Mouse (Mus musculus) induced T-regulatory cell, adult 2 months (primary cell): ENCODE measurements around the gene Wdfy3.
"Not testable (repeated sequence)": the region's sequence is repeated elsewhere in the genome, so short reads cannot be mapped to it uniquely, and the experiment has no call there.

Experiments used
- DNase-seq: peaks from one replicate; pipeline ENCODE4 v3.0.0-alpha.2; 2012; ENCODE audit warnings: low read depth

The Wdfy3 gene

DNA sequence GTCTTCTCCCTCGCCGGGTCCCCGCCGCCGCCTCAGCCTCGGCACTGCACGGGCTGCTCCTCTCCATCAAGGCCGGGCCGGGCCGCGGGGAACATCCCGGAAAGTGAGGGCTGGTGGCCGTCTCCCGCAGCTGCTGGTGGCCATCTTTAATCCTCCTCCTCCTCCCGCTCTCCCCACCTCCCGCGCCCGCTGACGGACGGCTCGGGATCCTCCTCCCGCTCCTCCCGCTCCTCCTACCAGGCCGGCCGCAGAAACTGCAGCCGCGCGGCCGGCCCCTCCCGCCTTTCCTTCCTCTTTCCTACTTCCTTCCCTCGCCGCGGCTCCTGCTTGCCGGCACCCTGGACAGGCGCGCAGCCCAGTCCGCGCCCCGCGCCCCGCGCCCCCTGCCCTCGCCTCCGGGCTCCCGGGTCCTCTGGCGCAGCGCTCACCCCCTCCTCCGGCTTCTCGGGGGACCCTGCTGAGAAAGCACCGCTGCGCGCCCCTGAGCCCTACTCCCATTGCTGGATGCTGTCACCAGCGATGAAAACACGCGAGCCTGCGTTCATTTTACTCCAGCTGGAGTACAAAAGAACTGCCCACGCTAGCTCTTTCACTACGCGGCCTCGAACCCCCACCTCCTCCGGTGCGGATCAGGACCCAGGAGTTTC is at the start of gene Wdfy3:
Wdfy3 (minus strand) TSS at position 155 of the 647 bp plus-strand sequence.
- no peak for DNase-seq

DNA sequence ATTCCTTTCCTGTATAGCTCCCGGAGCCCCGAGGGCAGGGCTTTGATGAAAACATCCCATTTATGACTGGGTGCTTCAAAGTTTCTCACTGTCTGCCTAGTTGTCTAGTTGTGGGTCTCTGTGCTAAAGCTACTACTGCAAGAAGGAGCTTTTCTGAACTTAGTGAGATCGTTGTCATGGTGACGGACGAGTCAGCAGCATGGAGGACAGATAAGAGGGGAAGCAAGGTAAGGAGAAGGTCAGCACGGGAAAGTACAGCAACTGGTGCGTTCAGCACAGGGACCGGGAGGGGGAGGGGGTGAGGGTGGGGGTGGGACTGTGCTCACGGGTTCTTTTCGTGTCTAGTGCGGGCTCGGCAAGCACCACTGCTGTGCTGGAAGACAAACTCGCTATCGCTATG is 43.3 kb upstream of the Wdfy3 start:
- DNase-seq, result no peak

DNA sequence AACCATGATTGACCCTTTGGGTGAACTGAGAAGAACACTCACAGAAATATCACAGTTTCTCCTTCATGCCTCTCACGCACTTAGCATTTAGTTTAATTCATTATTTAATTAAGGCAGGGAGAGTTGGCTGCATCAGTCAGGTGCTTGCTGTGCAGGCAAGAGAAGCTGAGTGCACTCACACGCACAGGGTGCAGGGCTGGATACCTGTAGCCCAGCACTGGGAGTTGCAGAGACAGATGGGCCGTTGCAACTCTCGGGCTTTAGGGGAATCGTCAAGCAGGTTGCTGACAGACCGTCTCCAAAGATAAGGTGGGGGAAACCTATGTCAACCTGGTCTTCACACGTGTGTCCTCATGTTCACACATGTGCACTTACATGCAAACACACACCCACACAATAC is 42.3 kb upstream of the Wdfy3 start:
- no peak for DNase-seq

DNA sequence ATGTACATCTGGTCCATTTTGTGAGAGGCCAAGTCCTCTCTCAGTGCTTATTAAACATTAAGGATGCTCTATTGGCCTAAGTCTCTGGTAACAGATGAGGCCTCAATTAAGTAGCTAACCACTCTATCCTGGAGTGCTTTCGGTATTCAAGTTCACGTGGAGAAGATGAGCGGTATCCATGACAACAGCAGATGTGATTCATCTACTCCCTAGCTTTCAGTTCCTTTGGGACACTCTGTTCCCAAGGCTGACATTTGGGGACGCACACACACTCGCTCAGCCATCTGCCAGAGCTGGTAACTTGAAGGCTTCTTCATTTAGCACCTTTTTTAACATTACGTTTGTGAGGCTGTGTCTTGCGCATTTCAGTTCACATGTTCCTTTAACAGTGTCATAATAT is 40.3 kb upstream of the Wdfy3 start:
- DNase-seq, result no peak

- DNase-seq, result no peak
These were observed 36.2 kb upstream of the Wdfy3 start for GRCm38 (mm10) chr5:102105919-102106318.

- DNase-seq, result not testable (repeated sequence)
These were observed 32.1 kb upstream of the Wdfy3 start for GRCm38 (mm10) chr5:102101815-102102214.

GRCm38 (mm10) chr5:102100246-102101241 is 30.8 kb upstream of the Wdfy3 start:
- DNase-seq, result no peak

DNA sequence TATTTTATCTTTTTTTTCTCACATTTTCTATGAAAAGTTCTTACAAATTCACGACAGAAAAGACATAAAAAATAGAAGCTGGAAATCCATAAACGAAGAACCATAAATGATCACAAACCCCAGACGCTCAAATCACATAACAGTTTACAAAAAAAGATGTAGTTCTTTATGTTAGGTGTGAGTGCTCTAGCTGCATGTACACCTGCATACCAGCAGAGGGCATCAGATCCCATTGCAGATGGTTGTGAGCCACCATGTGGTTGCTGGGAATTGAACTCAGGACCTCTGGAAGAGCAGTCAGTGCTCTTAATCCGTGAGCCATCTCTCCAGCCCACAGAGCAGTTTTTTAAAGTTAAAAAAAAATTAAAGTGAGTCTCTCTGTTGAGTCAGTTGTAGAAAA is 25.9 kb upstream of the Wdfy3 start:
- no peak for DNase-seq

GRCm38 (mm10) chr5:102090686-102091085 is 21.0 kb upstream of the Wdfy3 start:
- no peak for DNase-seq

DNA sequence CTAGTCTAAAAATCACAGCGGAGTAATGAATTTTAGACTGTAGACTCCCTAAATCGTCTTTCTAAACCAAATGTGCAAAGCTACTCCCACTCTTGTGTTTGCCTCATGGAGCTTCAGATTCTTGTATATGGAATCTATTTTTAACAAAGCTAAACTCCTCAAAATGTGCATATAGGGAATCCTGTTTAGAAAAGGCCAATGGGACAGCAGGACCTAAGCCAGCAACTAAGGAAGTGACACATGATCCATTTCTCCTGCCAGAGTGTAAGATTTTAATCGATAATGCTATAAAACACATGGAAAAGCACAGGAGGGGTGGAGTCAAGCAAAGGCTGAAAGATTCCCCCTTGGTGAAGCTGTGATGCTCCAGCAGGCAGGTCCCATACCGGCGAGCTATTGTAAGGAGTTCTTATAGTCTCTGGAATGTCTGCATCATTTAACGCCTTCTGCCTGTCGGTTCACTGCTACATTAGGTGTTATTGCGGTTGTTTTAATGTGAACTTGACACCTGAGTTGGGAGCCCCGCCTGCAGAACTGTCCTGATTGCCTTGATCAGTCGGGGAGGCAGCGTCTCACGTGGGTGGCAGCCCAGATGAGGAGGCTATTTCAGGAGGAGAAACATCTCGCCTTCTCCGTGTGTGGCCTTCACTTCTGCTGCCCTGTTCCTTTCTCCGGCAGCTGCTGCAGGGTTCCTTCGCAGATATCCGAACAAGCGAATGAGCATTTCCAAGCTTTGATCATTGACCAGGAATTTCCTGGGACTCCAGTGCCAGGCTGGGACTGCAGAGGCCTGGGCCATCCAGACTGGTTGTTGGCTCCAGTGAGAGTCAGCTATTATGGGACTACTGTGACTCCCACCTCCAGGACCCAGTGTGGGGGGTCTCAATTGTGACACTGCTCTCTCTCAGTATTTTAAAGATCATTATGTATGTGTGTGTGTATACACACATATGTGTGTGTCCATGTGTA is 15.3 kb upstream of the Wdfy3 start:
- DNase-seq, result no peak

DNA sequence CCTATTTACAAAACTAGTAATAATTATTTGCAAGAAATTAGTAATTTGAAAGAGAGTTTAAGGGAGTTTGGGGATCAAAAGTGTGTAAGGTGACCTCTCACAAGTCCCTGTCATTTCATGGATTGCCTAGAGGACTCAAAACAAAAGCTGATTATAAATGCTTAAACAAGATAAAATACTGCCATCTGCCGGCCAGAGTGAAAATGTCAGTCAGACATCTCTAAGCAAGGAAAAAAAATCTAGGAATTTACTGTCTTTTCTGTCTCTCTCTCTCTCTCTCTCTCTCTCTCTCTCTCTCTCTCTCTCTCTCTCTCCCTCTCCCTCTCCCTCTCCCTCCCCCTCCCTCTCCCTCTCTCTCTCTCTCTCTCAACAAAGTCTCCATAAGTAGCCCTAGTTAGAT is 4.4 kb upstream of the Wdfy3 start:
- peak; percentile 45 for DNase-seq

DNA sequence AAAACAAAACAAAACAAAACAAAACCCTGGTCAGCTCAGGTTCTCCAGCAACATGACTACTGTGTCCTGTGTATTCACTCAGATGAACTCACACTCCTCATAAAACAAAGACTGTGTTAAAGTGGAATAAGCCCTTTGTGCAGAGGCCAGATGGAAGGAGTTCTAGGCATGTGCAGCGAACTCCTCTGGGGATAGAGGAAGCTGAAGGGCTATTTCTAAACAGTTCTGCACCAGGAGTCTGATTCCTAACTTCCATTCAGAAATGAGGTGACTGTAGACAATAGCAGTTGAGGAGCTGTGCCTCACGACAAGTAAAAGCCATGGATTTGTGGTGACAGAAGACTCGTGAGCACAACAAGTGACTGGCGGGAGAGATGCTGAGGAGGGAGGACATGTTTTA is 2.3 kb upstream of the Wdfy3 start:
- no peak for DNase-seq

- no peak for DNase-seq
These were observed 1.5 kb upstream of the Wdfy3 start for GRCm38 (mm10) chr5:102071241-102071640.

GRCm38 (mm10) chr5:102070788-102071187 is 1.1 kb upstream of the Wdfy3 start:
- no peak for DNase-seq

- no peak for DNase-seq
These were observed 670 bp upstream of the Wdfy3 start for GRCm38 (mm10) chr5:102070414-102070768.

- no peak for DNase-seq
These were observed 512 bp downstream of the Wdfy3 start for GRCm38 (mm10) chr5:102069051-102069766.

DNA sequence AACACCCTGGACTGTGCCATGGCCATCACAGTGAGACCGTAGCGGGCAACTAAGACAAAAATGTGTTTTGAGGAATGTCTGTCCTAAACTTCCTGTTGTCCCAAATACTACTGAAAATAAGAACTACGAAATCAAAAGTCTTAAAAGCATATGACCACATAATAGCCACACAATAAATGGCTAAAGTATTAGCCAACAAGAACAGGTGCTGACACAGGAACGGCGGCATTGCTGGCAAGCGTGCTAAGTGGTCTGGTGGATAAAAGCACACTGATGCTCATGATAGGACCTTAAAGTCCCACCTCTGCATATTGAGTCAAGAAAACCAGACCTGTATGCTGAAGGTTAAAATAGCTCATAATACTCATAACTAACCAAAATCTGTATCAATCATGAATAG is 3.3 kb downstream of the Wdfy3 start:
- DNase-seq, result no peak

GRCm38 (mm10) chr5:102063013-102063752 is 6.5 kb downstream of the Wdfy3 start:
- no peak for DNase-seq

DNA sequence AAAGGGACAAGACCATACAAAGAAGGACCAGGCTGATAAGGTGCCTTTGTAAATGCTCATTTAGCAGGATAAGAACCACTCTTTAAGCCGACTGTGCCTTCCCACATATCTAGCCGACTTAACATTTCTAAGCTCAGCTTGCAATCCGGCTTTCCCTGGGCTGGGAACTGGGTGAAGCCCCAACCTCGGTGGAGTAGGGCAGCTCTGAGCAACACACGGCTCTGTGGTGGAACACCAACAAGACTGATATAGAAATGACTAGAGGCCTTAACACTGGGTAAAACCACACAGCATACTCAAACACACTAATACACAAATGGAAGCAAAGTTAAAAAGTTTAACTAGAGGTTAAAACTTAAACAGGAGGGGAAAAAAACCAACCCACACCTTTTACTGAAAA is 7.9 kb downstream of the Wdfy3 start:
- no peak for DNase-seq

DNA sequence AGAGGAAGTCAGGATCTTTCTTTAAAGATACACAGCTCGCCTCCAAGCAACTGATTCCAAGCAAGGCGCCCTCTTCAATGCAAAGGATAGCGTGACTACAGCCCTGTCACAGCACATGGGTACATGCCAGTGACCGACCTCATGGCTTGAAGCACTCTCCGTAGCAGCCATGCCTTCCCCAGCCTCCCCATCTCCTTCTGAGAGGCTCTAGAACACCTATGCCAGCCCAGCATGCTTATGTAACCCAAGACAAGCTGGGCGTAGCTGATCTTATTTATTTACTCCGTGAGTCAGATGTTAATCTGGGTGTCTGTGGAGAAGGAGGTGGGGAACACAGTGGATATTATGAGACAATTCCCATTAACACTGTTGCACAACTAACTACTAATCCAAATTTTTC is 13.8 kb downstream of the Wdfy3 start:
- no peak for DNase-seq

DNA sequence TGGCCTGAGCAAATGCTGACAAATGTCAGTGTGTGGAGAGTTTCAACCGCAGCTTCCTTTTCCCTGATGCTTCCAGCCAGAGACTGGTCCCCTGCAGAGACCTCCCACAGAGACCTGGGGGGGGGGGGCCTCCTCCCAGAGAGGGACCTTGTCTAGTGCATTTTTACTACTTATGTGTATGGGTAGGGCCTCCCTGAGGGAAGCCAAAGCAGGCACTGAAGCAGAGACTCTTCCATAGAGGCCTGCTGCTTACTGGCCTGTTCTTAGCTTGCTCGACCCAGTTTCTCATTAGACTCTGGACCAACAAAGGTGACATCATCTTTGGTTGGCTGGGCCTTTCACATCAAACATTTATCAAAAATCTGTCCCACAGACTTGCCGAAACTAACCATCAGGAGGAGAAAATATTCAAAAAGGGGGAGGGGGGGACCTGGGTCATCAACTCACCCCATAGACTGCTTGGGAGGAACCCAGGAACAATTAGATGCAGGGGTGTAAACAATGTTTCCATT is 14.5 kb downstream of the Wdfy3 start:
- DNase-seq, result no peak
